Mouse (Mus musculus) spleen, adult 18-20 months (tissue): Measurements from ENCODE around the gene Fam69b.

Experiments used
- DNase-seq, 2 experiments: peaks; one replicate each; pipeline ENCODE4 v3.0.0; 2022; ENCODE audit warnings: mixed read lengths in 2 of 2

Gene Fam69b

GRCm38 (mm10) chr2:26662509-26662882, 34.2 kb downstream of the Fam69b start:
- DNase-seq: no peak

- DNase-seq: no peak
Observed at GRCm38 (mm10) chr2:26663112-26663511, 34.9 kb downstream of the Fam69b start.

GRCm38 (mm10) chr2:26663551-26663950, 35.3 kb downstream of the Fam69b start:
- peak in 1 of 2 experiments; percentile 60 for DNase-seq

GRCm38 (mm10) chr2:26668746-26669145, 40.5 kb downstream of the Fam69b start:
- no peak for DNase-seq

GRCm38 (mm10) chr2:26671182-26671581, 42.9 kb downstream of the Fam69b start, which contains the start of gene Lcn4:
Gene Lcn4 (minus strand): TSS chr2:26671282.
- no peak for DNase-seq
